Comparison of ENCODE assay signal across 20 mouse cellular contexts in the genomic region with DNA sequence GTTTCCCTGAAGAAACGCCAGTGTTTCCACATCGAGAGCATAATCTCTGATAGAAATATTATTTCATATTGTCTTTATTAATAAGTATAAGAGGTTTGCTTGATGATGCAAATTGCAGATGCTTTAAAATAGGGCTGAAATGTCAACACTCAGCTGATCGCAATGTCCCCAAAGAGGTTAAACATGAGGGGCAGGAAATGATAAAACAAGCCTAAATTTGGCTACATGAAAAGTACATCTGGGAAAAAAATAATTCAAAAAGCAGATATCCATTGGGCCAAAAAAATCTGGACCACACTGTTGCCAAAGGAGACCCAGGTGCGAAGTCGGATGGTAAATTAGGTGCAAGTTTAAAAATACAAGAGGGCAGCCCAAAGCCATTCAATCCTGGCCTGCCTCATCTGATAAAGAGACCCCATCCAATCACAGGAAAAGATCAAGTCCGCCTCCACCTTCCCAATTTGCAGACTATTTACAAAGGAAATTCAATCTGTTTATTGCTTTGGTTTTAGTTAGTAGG.
DNase-seq lines count a peak whose midpoint lies in the region; ATAC-seq and TF ChIP-seq lines count a peak whose summit lies in the region.
"Had no signal": no experiment of that assay in that cellular context is flagged by ENCODE, and none has a peak within 500 bp of the region (broad histone marks: within the 10 kb centered on the region; RNA-seq: fewer than 3 reads in every experiment).

No protein-coding gene starts in this region.

- H3K9me3 ChIP-seq in stomach, postnatal 0 days (ENCODE audit: control insufficient read depth, low read length) = no peaks in the 10 kb centered on the region
- H3K9me3 ChIP-seq: embryonic facial prominence, embryonic 10.5 days; forebrain, embryonic 13.5 days; heart, embryonic 15.5 days; hindbrain, embryonic 12.5 days had no signal

- WGBS in kidney, adult 2 months = 83% methylated on average over 6 of the region's 6 CpGs
- WGBS in stomach, postnatal 0 days = 87% methylated on average over 6 of the region's 6 CpGs

- H3K27me3 ChIP-seq in kidney, adult 2 months (replicated peaks; ENCODE audit: control insufficient read depth, insufficient read depth, low read length) = no peaks in the 10 kb centered on the region
- no peaks in the 10 kb centered on the region for H3K27me3 ChIP-seq in stomach, postnatal 0 days (ENCODE audit: control insufficient read depth, insufficient read depth, low read length)
- H3K27me3 ChIP-seq: forebrain, embryonic 13.5 days; heart, embryonic 15.5 days; hindbrain, embryonic 12.5 days had no signal

- peak; percentile 33 to 73 for DNase-seq in heart, adult 18-20 months
- DNase-seq in heart, postnatal 4 days = no peak
- DNase-seq in kidney, adult 2 months = peak; percentile 3
- DNase-seq in kidney, postnatal 10 days = no peak
- peak; percentile 14 for DNase-seq in heart, postnatal 25 days (ENCODE audit: low spot score)
- no peak for DNase-seq in stomach, postnatal 0 days (ENCODE audit: low spot score)
- DNase-seq: adrenal gland, adult 2 months; adrenal gland, postnatal 25 days; cerebellum, adult 2 months; cerebellum, postnatal 10 days; forebrain, postnatal 0 days; kidney, adult 9 months had no signal

- H3K4me2 ChIP-seq in stomach, postnatal 0 days (replicated peaks; ENCODE audit: low read depth) = no peak overlapping the region
- H3K4me2 ChIP-seq: forebrain, embryonic 13.5 days; heart, embryonic 15.5 days; hindbrain, embryonic 12.5 days had no signal

- H3K36me3 ChIP-seq in kidney, adult 2 months (ENCODE audit: control insufficient read depth, insufficient read depth, low read length) = no peaks in the 10 kb centered on the region
- no peaks in the 10 kb centered on the region for H3K36me3 ChIP-seq in stomach, postnatal 0 days (ENCODE audit: control insufficient read depth, insufficient read depth, low read length)
- H3K36me3 ChIP-seq: embryonic facial prominence, embryonic 10.5 days; heart, embryonic 15.5 days; hindbrain, embryonic 12.5 days had no signal

- no peak for TF ChIP-seq POLR2A in kidney, adult 2 months (IDR thresholded peaks at IDR 0.05; ENCODE audit: low read depth, low read length)

- ATAC-seq in megakaryocyte-erythroid progenitor cell, adult 5-6 weeks (replicated peaks; ENCODE audit: low FRiP score, low TSS enrichment, poor library complexity, severe bottlenecking) = no peak
- ATAC-seq in stomach, postnatal 0 days (ENCODE audit: low FRiP score, low TSS enrichment) = no peak
- ATAC-seq: forebrain, embryonic 13.5 days; forebrain, postnatal 0 days; hindbrain, embryonic 16.5 days; inflammation-experienced regulatory T-cells, adult 6 months; intestine, postnatal 0 days had no signal

- no peaks in the 10 kb centered on the region for H3K4me1 ChIP-seq in kidney, adult 2 months (ENCODE audit: control insufficient read depth, insufficient read depth, low read length)
- H3K4me1 ChIP-seq in stomach, postnatal 0 days (replicated peaks; ENCODE audit: control insufficient read depth, insufficient read depth) = no peaks in the 10 kb centered on the region

- no peak for TF ChIP-seq CTCF in kidney, adult 2 months (conservative IDR thresholded peaks at IDR 0.05; ENCODE audit: insufficient read depth, insufficient read length, low read depth, low read length)
- TF ChIP-seq CTCF in stomach, postnatal 0 days (IDR thresholded peaks at IDR 0.05; ENCODE audit: low read depth) = no peak

- intact Hi-C loops in heart, postnatal 25 days (cut with DNase I) = loop anchor here (10.0 kb wide), 1 partner anchor 68 kb away; no protein-coding TSS in a partner anchor

- TF ChIP-seq EP300 in stomach, postnatal 0 days (optimal IDR thresholded peaks at IDR 0.05) = no peak

- H3K9ac ChIP-seq in stomach, postnatal 0 days (ENCODE audit: low read length) = no peak overlapping the region
- H3K9ac ChIP-seq: forebrain, embryonic 13.5 days; forebrain, postnatal 0 days; heart, embryonic 15.5 days; hindbrain, embryonic 12.5 days had no signal

- no peak overlapping the region for H3K27ac ChIP-seq in kidney, adult 2 months (ENCODE audit: insufficient read depth, low read depth, low read length)
- H3K27ac ChIP-seq in stomach, postnatal 0 days (replicated peaks) = no peak overlapping the region
- H3K27ac ChIP-seq: embryonic facial prominence, embryonic 10.5 days; forebrain, embryonic 13.5 days; heart, embryonic 15.5 days; hindbrain, embryonic 12.5 days had no signal

- no peak overlapping the region for H3K4me3 ChIP-seq in kidney, adult 2 months (ENCODE audit: insufficient read depth, low read depth, low read length)
- H3K4me3 ChIP-seq in stomach, postnatal 0 days (ENCODE audit: low read depth, low read length) = no peak overlapping the region
- H3K4me3 ChIP-seq: embryonic facial prominence, embryonic 10.5 days; forebrain, embryonic 13.5 days; heart, embryonic 15.5 days; hindbrain, embryonic 12.5 days had no signal

Comparison
In these comparisons a context has a peak if more than half of its experiments do, and no peak if none do; other contexts are left out.
1. DNase-seq: peak in heart, adult 18-20 months (2 of 2), kidney, adult 2 months (single experiment) and heart, postnatal 25 days (single experiment); none in heart, postnatal 4 days (single experiment), kidney, postnatal 10 days (single experiment) and stomach, postnatal 0 days (single experiment).